Mouse (Mus musculus) adrenal gland, postnatal 14 days (tissue): ENCODE measurements around the gene Serpine3. TPM values are rescaled to one million over a fixed set of nuclear protein-coding genes. Genes with fewer than 3 reads are reported as not detected.
"Not testable (repeated sequence)": the region's sequence is repeated elsewhere in the genome, so short reads cannot be mapped to it uniquely, and the experiment has no call there.

Experiments used
- DNase-seq: peaks from one replicate; pipeline ENCODE4 v3.0.0; 2021; ENCODE audit warnings: mixed read lengths
- long read RNA-seq, 2 experiments: library from polyadenylated mRNA; stranded (forward); transcript quantifications; one replicate each; pipeline ENCODE4 v2.0.0; 2021
- total RNA-seq: library from RNA; stranded (reverse); gene quantifications from 2 replicates; pipeline ENCODE4 v1.2.3, GENCODE M21; 2021

Serpine3 gene
- total RNA-seq = not detected in 2 replicates
- long read RNA-seq, experiment 1 = 0 reads
- long read RNA-seq, experiment 2 = 0 reads

DNA sequence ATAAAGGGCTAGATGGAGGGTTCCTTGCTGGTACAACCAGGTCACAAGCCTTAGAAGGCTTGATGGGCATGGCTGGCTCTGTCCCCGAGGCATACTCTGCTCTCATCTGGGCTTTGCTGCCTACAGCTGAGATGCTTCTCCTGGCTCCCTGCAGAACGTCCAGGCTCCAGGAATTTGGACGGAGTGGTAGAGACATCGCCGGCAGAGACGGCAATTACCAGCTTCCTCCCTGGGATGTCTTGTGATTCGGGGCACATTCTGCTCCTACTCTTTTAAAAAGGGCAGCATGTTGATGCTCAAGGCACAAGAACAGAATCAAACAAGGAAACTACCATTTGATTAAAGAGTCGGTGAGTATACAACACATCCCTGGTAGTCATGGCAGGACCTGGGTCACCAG, at the start of gene Serpine3:
Gene Serpine3 (plus strand): TSS at position 301 of the 400 bp plus-strand sequence.
- DNase-seq = no peak

DNA sequence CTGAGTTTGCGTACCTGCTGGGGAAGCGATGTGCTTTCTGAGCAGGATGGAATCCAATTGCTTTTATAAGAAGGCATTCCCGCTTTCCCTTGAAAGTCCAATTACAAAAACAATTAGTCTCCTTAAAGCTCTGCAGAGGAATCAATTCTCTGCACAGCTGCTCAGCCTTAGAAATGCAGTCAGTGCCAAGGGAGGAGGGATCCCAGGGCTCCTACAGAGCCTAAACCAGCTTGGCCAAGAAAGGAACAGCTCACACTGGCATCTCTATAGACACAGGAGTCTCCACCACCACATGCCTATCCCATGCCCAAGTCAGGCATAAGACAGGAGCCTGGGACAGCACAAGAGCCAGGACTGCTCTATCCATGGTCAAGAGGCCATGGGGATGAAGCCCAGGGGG, 41.1 kb upstream of the Serpine3 start:
- no peak for DNase-seq

DNA sequence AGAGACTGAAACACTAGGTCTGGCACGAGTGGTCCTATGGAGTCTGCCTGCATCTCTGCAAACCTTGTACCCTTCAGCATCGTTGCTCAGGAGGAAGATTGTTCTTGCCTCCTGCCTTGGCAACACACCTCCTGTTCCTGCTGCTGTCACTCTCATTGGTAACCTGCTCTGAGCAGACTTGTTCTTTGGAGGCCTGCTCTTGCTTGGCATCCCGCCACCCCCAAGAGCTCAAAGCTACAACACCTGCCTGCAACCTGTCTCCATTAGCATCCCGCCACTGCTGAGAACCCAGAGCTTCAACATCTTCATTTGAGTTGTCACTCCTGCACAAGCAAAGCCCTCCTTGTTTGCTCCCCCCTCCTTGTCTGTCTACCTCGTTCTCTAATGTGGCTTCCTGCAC, 35.5 kb upstream of the Serpine3 start:
- DNase-seq = no peak

DNA sequence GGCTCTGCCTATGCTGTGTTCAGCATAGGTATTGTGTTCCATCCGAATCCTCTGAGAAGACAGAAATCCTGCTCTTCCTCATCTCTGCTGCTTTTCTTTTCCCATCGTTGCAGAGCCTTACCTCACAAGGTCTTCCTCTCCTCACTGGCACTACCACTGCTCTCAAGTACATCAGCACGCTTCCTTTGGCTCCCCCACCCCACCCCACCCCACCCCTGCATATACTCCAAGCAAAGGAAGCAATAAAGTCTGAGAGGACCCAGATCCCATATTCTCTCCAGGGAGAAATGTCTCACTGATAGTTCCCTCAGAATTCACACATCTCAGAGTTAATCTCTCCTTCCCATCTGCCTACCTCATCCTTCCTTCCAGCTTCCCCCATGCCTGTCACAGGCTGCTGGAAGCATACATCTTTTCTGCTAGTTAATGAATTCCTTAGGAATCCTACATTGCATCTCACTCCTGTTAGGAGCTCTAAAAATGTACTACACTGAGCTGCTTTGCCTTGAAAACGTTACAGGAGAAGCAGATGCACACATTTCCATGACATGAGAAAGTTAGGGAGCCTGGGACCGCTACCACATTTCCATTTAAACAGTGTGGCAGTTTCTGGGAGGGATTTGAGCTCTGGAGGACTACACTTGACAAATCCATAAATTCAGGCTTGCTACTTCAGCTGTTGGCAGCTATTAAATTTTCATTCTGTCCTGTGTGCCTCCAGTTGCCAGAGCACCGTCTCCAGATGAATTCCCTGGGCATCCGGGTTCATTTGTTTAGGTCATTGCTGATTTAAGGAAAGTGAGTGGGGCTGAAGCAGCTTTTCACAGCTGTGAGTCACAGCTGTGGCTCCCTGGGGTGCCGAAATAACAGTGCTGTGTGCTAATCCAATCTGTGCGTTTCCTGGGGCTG, 25.8 kb upstream of the Serpine3 start:
- no peak for DNase-seq

DNA sequence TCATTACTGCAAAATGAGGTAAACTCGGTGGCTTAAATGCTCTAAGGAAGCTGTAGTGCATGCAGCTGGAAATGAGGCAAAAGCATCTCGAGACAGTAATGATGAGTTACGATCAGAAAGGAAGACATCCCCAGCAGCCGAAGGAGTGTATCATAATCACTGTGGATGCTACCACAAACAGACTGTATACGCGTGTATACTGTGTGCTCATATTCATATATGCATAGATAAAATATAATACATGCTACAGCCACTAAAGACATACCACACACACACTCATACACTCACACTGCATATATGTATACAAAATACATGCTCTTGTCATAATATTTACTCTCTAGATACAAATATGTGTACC, 25.1 kb upstream of the Serpine3 start:
- DNase-seq = no peak

DNA sequence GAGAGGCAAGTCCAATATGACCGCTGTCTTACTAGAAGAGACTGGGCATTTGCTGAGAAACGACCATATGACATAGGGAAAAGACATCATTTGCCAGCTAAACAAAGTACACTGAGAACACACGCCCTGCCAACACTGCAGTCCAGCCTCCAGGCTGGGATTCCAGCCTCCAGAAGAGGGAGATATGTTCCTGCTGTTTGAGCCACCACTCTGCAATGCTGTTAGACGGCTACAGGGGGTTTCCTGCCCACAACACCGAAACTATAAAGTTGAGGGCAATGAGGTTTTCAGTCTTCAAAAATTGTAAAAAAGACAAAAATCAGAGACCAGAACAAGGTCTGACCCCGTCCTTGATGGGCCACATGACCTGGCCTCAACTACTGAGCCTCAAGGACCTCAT, 24.4 kb upstream of the Serpine3 start:
- peak; percentile 27 for DNase-seq

DNA sequence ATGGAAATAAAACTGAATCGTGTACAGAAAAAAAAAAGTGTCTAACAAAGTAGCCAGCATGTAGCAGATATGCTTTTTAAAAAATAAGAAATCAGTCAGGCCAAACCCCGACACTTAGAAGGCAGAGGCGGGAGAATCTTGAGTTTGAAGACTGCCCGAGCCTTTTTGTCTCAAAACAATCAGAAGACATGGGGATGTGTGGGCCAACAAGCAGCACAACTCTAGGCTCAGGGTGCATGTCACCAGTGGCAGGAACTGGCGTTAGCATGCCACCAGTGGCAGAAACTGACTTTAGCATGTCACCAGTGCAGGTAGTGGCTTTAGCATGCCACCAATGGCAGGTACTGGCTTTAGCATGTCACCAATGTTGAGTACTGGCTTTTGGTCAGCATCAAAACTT, 23.9 kb upstream of the Serpine3 start:
- DNase-seq = no peak

DNA sequence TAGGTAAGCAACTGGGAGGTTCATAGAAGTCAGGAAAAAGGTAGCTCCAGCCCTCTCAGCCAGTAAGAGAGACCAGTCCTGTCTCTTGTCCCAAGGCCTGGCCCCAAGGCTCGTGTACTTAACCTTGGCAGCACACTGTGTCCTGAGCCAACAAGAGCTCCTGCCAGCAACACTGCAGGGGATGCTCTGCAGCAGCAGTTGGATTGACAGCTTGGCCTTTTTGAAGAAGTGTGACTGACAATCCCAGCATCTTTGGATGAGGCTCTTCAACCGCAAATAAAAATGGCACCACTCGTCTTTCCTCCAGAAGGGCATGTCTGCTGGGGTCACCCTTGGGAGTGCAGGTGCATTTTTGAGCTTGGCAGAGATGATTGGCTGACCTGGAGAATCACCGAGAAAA, 23.1 kb upstream of the Serpine3 start:
- no peak for DNase-seq

DNA sequence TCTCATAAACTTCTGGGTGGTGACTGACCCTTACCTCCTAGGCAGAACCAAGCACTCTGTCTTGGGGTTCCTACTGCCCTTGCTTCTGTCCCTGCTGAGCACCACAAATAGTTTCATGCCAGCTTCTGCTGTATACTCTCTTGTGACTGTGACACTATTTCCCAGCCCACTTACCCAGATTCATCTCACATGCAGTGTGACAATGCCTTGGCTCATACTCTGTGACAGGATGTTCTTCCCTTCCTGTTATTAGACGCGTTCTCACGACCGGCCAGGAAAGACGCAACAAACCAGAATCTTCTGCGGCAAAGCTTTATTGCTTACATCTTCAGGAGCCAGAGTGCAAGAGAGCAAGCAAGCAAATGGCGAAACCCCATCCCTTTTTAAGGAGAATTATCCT, 21.1 kb upstream of the Serpine3 start:
- not testable (repeated sequence) for DNase-seq

DNA sequence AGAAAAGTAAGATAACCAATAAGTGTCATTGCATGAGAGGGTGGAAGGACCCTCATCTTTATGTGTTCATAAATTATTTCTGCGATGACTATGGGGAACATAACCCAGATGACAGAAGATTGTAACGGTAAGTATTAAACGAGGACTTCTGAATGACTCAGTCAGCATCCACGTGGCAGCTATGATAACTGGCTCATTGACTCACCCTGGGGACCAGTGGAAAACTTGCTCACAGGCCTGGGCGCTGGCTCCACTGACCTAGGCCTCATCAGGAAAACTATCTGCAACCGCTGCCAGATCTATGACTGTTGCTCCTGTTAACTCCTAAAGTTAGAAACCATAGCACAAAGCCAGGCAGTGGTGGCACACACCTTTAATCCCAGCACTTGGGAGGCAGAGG, 15.1 kb upstream of the Serpine3 start:
- no peak for DNase-seq

DNA sequence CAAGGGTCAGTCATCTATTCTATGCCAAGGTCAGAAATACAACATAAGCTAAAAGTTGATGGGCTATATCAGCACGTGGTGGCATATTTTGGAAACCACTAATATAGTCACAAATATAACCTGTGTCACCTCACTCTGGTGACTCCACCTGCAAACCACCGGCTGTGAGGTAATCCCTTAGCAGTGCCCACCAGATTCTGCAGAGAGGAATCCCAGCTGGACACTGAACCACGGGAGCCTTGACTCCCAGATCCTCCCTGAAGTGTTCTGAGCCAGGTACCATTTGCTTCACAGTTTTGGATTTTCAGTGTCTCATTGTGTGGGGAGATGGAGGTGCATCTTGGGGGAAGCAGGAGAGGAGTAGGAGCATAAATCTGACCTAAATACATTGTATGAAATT, 13.1 kb upstream of the Serpine3 start:
- DNase-seq = no peak

DNA sequence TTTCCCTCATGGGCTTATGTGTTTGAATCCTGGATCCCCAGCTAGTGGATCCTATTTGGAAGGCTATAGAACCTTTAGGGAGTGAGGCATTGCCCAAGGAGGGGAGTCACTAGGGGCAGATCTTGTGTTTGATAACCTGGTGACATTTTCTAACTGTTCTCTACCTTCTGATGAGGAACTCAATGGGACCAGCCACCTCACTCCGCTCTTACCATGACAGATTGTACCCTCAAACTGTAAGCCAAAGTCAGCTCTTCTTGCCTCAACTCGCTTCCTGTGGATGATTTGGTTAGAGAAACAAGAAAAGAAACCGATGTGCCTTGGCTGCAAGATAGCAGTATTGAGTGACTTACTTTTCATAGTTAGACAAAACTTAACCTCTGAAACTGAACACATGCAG, 11.7 kb upstream of the Serpine3 start:
- no peak for DNase-seq

DNA sequence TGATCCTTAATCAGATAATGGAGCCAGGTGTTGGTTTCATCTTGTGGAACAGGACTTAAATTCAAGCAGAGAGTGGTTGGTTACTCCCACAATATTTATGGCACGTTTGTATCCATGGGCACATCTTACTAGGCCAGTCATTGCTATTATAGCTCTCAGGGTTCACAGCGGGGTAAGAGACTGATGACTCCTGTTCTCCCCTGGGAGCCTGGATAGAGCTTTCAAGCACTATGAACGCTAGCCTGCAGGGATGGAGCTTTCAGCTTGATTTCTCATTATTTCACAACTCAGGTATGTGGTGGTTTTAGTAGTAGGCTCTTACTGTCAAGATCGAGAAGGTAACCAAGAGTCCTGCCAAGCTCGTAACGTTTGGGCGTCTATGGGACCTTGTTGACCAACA, 7.5 kb upstream of the Serpine3 start:
- DNase-seq = no peak

DNA sequence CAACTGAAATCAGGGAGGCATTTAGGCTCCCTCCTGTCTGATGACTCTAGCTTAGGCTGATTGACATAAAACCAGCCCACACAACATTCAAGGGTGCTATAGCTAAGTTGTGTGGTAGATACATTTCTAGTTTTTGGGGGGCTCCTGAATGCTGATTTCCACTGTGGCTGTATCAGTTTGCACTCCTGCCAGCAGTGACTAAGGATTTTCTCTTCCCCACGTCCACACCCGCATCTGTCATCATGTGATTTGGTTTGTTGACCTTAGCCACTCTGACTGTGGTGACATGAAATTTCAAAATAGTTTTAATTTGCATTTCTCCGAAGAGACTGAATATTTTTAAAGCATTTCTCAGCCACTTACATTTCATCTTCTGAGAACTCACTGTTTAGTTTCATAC, 6.0 kb upstream of the Serpine3 start:
- DNase-seq = no peak

DNA sequence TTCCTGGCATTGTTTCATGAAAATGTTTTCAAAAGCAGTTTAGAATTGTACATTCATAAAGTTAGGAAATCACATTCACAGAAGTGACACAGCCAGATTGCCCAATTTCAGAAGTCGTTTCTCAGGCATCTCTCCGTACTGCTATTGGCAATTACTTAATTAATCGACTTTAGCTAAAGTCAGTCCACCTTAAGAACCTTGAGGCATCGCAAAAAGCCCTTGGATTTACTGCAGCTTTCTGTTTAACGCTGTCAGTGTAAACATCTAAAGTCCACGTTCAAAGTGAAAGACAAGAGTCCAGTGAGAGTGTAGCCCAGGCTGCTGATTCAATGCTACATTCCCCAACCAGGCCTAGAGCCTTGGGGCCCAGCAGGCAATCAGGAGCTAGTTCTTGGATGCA, 1.1 kb upstream of the Serpine3 start:
- DNase-seq = no peak

DNA sequence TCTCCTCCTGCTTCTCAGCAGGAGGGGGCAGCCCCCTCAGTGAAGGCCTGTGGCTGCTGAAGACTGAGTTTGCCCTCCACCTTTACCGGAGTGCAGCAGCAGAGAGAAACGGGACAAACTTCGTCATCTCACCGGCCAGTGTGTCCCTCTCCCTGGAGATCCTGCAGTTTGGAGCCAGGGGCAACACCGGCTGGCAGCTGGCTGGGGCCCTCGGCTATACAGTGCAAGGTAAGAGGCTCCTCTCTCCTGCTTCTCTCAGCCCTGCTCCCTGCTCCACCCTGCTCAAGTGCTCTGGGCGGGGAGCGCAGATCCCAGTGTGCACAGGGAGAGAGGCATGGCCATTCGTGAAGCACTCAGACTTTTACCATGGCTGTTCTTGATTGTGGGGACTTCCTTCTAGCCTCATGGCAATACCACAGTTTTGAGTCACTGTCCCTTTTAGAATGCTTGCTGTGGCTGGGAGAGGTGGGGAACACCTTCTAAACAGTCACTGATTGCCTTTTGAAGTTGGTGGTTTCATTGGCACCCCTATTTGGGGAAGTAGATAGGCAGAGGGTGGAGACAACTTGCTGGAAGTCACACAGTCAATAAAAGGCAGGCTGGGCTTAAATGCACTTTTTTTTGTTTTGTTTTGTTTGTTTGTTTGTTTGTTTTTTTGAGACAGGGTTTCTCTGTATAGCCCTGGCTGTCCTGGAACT, 1.7 kb downstream of the Serpine3 start:
- DNase-seq = no peak

DNA sequence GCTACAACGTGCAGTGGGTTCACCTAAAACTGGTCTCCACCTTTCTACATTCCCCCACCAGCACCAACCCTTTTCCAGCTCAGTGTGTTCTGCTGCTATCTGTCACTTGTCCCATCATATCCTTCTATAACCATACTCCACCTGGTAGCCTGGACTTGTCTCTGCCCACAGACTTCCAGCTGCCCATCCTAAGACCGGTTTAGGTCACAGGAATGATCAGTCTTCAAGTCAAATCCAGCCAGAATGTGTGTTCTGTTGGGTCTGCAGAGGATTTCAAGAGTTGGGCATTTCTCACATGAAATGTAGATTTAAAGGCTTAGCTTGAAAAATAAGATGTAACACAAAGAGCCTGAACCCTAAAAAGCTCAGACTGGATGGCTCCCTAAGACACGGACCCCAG, 10.2 kb downstream of the Serpine3 start:
- DNase-seq = no peak

DNA sequence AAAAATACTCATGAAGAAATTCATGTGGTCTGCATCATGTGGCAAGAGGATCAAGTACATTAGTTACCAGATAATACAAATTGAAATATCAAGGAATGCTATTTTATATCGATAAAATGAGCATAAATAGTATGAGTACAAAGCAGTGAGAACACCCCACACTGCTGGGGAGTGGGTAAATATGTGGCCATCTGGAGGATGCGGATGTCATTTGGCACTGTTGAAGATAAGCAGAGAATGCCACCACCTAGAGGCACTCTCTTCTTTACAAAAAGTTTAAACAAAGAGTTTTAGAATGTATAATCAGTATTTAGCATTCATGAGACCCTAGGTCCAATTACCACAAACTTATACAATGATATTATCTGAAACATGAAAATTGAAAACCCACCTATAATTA, 54.7 kb downstream of the Serpine3 start:
- no peak for DNase-seq

DNA sequence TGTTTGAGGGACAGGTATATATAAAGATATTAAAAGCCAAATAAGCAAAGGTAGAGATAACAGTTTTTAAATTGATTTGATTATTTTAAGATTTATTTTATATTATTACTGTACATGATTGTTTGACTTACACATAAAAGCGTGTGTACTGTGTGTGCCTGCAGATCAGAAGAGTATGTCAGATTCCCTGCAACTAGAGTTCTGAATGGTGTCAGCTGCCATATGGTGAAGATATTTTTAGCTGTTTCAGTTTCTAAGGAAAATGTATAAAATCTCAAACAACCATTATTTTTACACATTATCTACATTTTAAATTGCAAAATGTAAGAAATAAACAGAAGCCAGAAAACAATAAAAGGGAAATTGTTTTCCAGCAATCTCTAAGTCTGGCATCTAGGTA, 58.2 kb downstream of the Serpine3 start:
- no peak for DNase-seq

DNA sequence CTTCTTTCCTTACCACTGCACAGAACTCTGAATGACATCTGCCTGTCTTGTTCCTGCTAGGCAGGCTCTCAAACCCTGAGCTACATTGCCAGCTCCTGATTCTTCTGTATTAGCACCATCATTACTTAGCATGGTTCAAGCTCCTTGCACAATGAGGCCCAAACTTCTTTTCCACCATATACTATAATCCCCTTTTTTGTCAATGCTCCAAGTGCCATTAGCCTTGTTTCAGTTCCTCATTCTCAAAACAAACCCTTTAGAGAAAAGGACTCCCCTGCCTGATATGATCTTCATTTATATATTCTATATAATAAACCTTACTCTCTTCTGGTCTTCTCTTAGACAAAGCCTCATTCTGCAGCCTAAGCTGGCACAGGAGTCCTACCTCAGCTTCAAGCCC, 61.1 kb downstream of the Serpine3 start:
- DNase-seq = no peak

DNA sequence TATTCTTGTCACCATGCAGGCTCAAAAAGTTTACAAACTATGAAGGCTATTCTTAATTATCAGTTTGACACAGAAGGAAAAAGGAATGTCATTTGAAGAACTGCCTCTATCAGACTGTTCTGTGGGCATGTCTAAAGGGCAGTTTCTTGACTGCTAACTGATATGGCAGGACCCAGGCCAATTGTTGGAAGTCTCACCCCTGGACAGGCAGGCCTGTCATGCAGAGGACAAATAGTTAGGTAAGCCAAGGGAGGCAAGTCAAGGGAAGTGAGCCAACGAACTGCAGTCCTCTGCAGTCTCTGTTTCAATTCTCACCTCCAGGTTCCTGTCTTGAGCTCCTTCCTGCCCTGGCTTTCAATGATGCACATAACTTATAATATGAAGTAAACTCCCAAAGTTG, 68.4 kb downstream of the Serpine3 start:
- peak; percentile 12 for DNase-seq

DNA sequence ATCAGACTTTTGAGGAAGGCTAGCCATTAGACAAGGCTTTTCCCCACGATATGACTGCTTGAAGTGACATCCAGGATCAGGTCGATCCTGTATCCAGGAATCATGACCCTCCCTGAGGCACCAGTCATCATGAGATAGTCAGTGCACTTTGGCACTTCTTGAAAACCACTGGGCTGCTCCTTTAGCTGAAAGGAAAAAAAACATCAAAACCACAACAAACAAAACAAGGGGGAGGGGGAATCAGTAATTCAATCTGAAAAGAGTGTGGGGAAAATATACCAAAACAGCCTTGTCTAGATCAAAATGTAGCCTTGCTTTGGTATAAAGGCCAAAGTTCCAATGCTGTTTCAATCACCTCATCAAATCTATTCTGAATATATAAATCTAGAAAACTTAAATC, 70.2 kb downstream of the Serpine3 start:
- DNase-seq = no peak

DNA sequence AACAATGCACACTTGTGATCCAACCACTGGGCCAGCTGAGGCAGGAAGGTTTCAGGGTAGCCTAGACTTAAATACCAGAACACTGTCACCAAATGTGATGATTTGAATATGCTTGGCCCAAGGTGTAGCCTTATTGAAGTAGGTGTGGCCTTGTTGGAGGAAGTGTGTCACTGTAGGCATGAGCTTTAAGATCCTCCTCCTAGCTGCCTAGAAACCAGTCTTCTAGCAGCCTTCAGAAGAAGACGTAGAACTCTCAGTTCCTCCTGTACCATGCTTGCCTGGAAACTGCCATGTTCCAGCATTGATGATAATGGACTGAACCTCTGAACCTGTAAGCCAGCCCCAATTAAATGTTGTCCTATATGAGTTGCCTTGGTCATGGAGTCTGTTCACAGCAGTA, 72.2 kb downstream of the Serpine3 start:
- no peak for DNase-seq
